Mouse (Mus musculus): ENCODE measurements around the gene Bet1l. TPM values are rescaled to one million over a fixed set of nuclear protein-coding genes. Genes with fewer than 3 reads are reported as not detected.

Gene Bet1l
- polyA plus RNA-seq, 1 experiment from 2014 or later, result 26.1 TPM

- Histone ChIP-seq H3K9me3 (replicated peaks) (no peaks in the 10 kb centered on the region), H3K27ac (peak within 1 kb of the TSS; percentile 90), H3K4me3 (peak within 1 kb of the TSS; percentile 91), H3K36me3 (peaks cover 39% of the 10 kb centered on the region), H3K27me3 (ENCODE audit: low read depth, poor library complexity, severe bottlenecking) (no peaks in the 10 kb centered on the region), H3K4me1 (peaks cover 16% of the 10 kb centered on the region)
- WGBS, result under 1% methylated on average over 59 of the region's 59 CpGs
- DNase-seq (ENCODE audit: low spot score), result peak; percentile 96
These were observed 24.5 kb upstream of the Bet1l start, which contains the start of the genes Psmd13 and Sirt3 for GRCm38 (mm10) chr7:140881696-140882468. TSS of gene Psmd13 (plus strand) at chr7:140881968. TSS of gene Sirt3 (minus strand) at chr7:140882309.

DNA sequence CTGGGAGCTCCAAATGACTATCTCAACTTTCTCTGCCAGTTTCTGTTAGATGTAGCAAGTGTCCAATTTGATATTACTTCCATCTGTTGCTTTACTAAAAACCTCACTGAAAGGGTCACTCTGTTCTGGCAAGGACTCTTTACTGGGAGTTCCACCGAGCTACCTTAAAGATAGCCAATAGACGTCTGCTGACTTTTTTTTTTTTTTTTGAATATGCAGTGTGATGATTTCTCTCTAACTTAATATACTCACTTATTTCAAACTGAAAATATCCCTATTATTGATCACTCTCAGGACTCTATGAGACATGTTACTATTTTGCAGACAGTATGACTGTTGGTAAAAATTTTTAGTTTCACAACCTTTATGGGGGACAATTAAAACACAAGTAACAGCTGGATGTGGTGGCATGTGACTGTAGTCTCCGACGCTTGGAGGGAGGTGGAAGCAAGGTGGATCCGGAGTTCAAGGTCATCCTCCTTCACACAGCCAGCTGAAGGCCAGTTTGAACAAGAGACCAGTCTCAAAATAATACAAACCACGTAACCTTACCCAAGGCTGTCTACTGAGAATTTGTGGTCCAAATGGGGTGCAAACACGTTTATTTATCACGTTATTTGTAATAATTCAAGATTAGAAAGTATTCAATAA, 23.6 kb upstream of the Bet1l start:
- Histone ChIP-seq H3K4me1 (peaks cover 16% of the 10 kb centered on the region), H3K36me3 (peaks cover 37% of the 10 kb centered on the region), H3K9me3 (replicated peaks) (no peaks in the 10 kb centered on the region), H3K4me3 (peak overlapping the region; percentile 91), H3K27ac (peak overlapping the region; percentile 90), H3K27me3 (ENCODE audit: low read depth, poor library complexity, severe bottlenecking) (no peaks in the 10 kb centered on the region)
- 36% methylated on average over 8 of the region's 8 CpGs for WGBS
- no peak for DNase-seq (ENCODE audit: low spot score)

DNA sequence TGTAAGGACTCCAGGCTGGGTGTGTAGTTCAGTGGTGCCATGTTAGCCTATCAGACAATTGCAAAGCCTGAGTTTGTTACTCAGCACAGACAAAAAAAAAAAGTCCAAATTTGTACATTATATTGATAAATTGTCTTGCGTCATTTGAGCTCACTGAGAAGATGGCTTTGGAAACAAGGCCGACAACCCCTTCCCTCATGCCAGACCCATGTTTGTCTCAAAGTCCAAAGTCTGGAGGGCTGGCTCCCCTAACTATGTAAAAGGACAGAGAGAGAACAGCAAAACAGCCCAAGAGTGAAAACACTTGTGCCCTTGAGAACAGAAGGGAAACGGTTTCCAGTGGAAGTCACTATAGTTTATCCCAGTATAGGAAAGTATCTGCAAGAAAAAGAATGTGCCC, 23.0 kb upstream of the Bet1l start:
- 89% methylated on average over 3 of the region's 3 CpGs for WGBS
- Histone ChIP-seq H3K4me1 (peaks cover 16% of the 10 kb centered on the region), H3K4me3 (no peak overlapping the region), H3K9me3 (replicated peaks) (no peaks in the 10 kb centered on the region), H3K27ac (no peak overlapping the region), H3K36me3 (peaks cover 36% of the 10 kb centered on the region), H3K27me3 (ENCODE audit: low read depth, poor library complexity, severe bottlenecking) (no peaks in the 10 kb centered on the region)
- no peak for DNase-seq (ENCODE audit: low spot score)

DNA sequence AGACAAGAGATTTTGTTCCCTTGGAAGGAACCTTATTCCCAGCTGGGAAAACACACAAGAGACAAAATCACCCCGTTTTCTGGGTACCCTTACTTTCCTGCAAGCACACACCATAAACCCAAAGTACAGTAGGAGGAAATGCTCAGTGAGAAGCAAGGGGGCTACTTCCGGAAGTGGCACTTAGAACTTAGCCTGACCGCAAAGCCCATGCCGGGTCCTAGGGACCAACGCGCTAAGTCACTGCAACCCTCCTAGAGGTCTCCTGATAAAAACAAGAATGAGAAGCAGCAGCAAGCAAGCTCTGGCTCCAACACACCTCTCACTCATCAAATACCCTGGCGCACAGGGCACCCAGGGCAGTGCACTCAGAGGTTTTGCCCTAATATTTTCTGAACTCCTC, 22.0 kb upstream of the Bet1l start:
- WGBS, result 89% methylated on average over 7 of the region's 7 CpGs
- Histone ChIP-seq H3K27ac (no peak overlapping the region), H3K9me3 (replicated peaks) (no peaks in the 10 kb centered on the region), H3K27me3 (ENCODE audit: low read depth, poor library complexity, severe bottlenecking) (no peaks in the 10 kb centered on the region), H3K4me3 (no peak overlapping the region), H3K36me3 (peaks cover 34% of the 10 kb centered on the region), H3K4me1 (peaks cover 16% of the 10 kb centered on the region)
- DNase-seq (ENCODE audit: low spot score), result no peak

- H3K4me1 ChIP-seq, result peaks cover 10% of the 10 kb centered on the region
- 85% methylated on average over 6 of the region's 6 CpGs for WGBS
- DNase-seq (ENCODE audit: low spot score), result no peak
These were observed 20.0 kb upstream of the Bet1l start for GRCm38 (mm10) chr7:140877364-140877763.

GRCm38 (mm10) chr7:140874224-140874623, 16.8 kb upstream of the Bet1l start:
- no peak for DNase-seq (ENCODE audit: low spot score)
- no peak overlapping the region for H3K4me3 ChIP-seq
- no peak overlapping the region for H3K27ac ChIP-seq
- 92% methylated on average over 4 of the region's 4 CpGs for WGBS
- H3K36me3 ChIP-seq, result peaks cover 38% of the 10 kb centered on the region
- H3K4me1 ChIP-seq, result no peaks in the 10 kb centered on the region
- H3K9me3 ChIP-seq (replicated peaks), result no peaks in the 10 kb centered on the region
- no peaks in the 10 kb centered on the region for H3K27me3 ChIP-seq (ENCODE audit: low read depth, poor library complexity, severe bottlenecking)

More at GRCm38 (mm10) chr7:140877364-140877763, 20.0 kb upstream of the Bet1l start:
- Histone ChIP-seq H3K27me3 (ENCODE audit: low read depth, poor library complexity, severe bottlenecking) (no peaks in the 10 kb centered on the region), H3K9me3 (replicated peaks) (no peaks in the 10 kb centered on the region), H3K4me3 (no peak overlapping the region), H3K36me3 (peaks cover 34% of the 10 kb centered on the region), H3K27ac (no peak overlapping the region)

GRCm38 (mm10) chr7:140864761-140865160, 7.4 kb upstream of the Bet1l start:
- Histone ChIP-seq H3K27ac (no peak overlapping the region), H3K36me3 (peaks cover 77% of the 10 kb centered on the region), H3K9me3 (replicated peaks) (no peaks in the 10 kb centered on the region), H3K27me3 (ENCODE audit: low read depth, poor library complexity, severe bottlenecking) (no peaks in the 10 kb centered on the region), H3K4me3 (no peak overlapping the region), H3K4me1 (no peaks in the 10 kb centered on the region)
- no peak for DNase-seq (ENCODE audit: low spot score)
- 87% methylated on average over 12 of the region's 12 CpGs for WGBS

- WGBS, result 90% methylated on average over 5 of the region's 5 CpGs
- Histone ChIP-seq H3K9me3 (replicated peaks) (no peaks in the 10 kb centered on the region), H3K36me3 (peaks cover 70% of the 10 kb centered on the region), H3K27ac (no peak overlapping the region), H3K4me3 (no peak overlapping the region), H3K27me3 (ENCODE audit: low read depth, poor library complexity, severe bottlenecking) (no peaks in the 10 kb centered on the region), H3K4me1 (peaks cover 27% of the 10 kb centered on the region)
- no peak for DNase-seq (ENCODE audit: low spot score)
These were observed 3.4 kb upstream of the Bet1l start for GRCm38 (mm10) chr7:140860728-140861127.

DNA sequence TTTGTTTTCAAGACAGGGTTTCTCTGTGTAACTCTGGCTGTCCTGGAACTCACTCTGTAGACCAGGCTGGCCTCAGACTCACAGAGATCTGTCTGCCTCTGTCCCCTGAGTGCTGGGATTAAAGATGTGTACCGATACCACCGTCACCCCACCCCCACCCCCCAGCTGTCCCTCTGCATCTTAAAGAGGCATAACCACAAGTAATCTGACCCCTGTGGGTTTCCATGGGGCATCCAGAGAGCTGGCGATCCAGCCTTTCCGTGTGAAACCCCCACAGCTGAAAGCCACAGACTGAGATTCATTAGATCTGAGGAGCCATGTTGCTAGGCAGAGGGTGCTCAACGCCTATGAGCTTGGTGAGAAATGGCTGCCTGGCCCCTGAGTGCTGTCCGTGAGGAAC, 2.6 kb upstream of the Bet1l start:
- Histone ChIP-seq H3K27ac (no peak overlapping the region), H3K9me3 (replicated peaks) (no peaks in the 10 kb centered on the region), H3K27me3 (ENCODE audit: low read depth, poor library complexity, severe bottlenecking) (no peaks in the 10 kb centered on the region), H3K4me3 (no peak overlapping the region), H3K4me1 (peaks cover 34% of the 10 kb centered on the region), H3K36me3 (peaks cover 67% of the 10 kb centered on the region)
- no peak for DNase-seq (ENCODE audit: low spot score)
- WGBS, result 77% methylated on average over 6 of the region's 6 CpGs

GRCm38 (mm10) chr7:140858746-140859145, 1.4 kb upstream of the Bet1l start:
- 96% methylated on average over 8 of the region's 8 CpGs for WGBS
- H3K36me3 ChIP-seq, result peaks cover 67% of the 10 kb centered on the region

DNA sequence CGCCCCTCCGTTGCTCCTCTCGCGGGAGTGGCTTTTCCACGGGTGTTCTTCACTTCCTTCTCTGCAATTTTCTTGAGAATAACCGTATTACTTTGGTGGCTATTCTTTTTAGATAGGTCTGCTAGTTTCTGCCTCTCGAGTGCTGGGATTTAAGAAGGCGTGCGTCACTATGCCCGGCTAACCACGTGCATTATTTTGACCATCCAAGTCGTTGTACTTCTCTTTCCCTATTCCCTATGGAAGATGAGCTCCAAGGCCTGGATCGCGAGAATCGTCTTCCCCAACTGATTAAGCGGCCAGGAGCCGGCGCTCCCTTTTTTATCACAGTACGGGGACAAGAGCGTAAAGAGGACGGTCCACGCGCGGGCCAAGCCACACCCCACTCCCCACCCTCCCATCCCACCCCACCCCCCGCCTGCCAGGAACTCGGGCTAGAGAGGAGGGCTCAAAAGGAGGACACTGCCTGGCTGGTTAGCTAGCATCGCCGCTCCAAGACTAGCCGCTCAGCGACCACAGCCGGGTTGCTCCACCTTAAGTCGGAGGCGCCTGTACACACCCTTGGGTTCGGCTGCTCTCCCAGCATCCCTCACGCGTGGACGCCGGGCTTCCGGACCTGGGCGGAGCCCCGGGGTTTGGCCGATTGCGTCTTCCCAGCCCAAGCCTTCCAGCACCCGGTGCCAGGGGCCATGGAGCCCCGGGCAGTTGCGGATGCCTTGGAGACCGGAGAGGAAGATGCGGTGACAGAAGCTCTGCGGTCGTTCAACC, 410 bp downstream of the Bet1l start, which contains the start of gene Ric8a:
Gene Ric8a, plus strand, starts transcription at position 173 of the 765 bp plus-strand sequence.
- Histone ChIP-seq H3K4me3 (peak within 1 kb of the TSS; percentile 91), H3K4me1 (peaks cover 36% of the 10 kb centered on the region), H3K27ac (peak within 1 kb of the TSS; percentile 88), H3K9me3 (replicated peaks) (no peaks in the 10 kb centered on the region), H3K27me3 (ENCODE audit: low read depth, poor library complexity, severe bottlenecking) (no peaks in the 10 kb centered on the region), H3K36me3 (peaks cover 67% of the 10 kb centered on the region)
- under 1% methylated on average over 50 of the region's 50 CpGs for WGBS
- peak; percentile 82 for DNase-seq (ENCODE audit: low spot score)

More at GRCm38 (mm10) chr7:140858746-140859145, 1.4 kb upstream of the Bet1l start:
- no peaks in the 10 kb centered on the region for H3K27me3 ChIP-seq (ENCODE audit: low read depth, poor library complexity, severe bottlenecking)
- peaks cover 36% of the 10 kb centered on the region for H3K4me1 ChIP-seq
- H3K9me3 ChIP-seq (replicated peaks), result no peaks in the 10 kb centered on the region
- DNase-seq (ENCODE audit: low spot score), result no peak
- peak overlapping the region; percentile 91; the same call in 1 of the 2 replicates for H3K4me3 ChIP-seq
- H3K27ac ChIP-seq, result no peak overlapping the region

- no peaks in the 10 kb centered on the region for H3K27me3 ChIP-seq (ENCODE audit: low read depth, poor library complexity, severe bottlenecking)
- DNase-seq (ENCODE audit: low spot score), result peak; percentile 93
- peaks cover 66% of the 10 kb centered on the region for H3K36me3 ChIP-seq
- H3K9me3 ChIP-seq (replicated peaks), result no peaks in the 10 kb centered on the region
- H3K4me3 ChIP-seq, result peak within 1 kb of the TSS; percentile 91
- WGBS, result 2% methylated on average over 51 of the region's 51 CpGs
- peaks cover 36% of the 10 kb centered on the region for H3K4me1 ChIP-seq
- peak within 1 kb of the TSS; percentile 88 for H3K27ac ChIP-seq
These were observed 1.3 kb downstream of the Bet1l start, which contains the start of gene Gm45785 for GRCm38 (mm10) chr7:140855860-140856784. TSS of gene Gm45785 (minus strand) at chr7:140856331.

All from limb, embryonic 10.5 days (tissue).